Mouse (Mus musculus): ENCODE measurements around the gene Tmtc2.

Gene Tmtc2

DNA sequence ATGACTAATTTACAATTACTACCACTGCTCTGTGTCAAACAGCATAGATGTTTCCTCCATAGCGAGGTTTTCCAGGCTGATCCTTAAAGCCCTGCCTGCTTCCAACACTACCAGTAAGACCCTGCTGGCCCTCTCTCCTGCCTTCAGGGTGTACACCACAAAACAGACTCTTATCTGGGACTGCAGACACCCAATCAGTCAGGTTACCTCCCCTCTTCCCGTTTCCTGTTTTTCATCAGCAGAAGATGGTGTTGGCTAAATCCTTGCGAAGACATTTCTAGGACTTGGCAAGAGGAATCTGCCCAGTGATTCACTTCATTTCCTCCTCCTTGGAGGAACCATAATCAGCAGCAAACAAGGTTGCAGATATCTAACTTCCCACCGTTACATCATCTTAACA lies 73.8 kb downstream of the Tmtc2 start:
- DNase-seq (ENCODE audit: low spot score): peak; percentile 18

GRCm38 (mm10) chr10:105495248-105495647 lies 79.0 kb downstream of the Tmtc2 start:
- no peak for DNase-seq (ENCODE audit: low spot score)

- DNase-seq (ENCODE audit: low spot score): no peak
Measured at GRCm38 (mm10) chr10:105492485-105492884, 81.8 kb downstream of the Tmtc2 start.

- no peak for DNase-seq (ENCODE audit: low spot score)
Measured at GRCm38 (mm10) chr10:105490748-105491147, 83.5 kb downstream of the Tmtc2 start.

DNA sequence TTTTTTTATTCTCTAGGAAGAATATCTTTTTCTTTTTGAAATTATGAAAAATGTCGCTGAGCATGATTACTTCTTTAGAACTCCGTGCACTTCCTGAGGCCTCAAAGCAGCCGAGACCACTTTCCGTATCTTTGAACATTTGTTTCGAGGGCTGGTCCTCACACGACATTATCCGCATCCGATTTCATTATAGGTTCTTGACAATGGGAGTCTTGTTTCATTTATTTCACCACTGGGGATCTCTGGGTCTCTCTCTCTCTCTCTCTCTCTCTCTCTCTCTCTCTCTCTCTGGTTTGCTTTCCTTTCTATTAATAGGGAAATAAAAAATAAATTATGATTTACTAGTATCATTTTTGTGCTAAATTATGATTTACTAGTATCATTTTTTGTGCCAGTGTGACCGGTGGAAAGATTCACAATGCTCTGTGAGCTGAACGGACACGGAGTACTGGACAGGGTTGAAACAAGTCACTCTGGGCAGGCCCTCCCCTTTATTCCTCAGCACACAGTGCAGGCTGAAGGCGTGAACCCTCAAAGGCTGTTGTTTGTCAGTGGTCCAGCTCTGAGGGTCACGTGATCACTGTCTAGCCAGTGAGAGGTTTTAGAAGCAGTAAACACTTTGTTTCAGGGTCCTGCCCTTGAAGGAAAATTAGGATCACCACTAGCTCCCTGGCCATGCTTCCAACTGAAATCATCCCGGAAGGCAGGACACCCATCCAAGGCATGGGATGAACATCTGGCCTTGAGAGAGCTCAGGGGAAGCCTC lies 84.1 kb downstream of the Tmtc2 start:
- no peak for DNase-seq (ENCODE audit: low spot score)

- DNase-seq (ENCODE audit: low spot score): no peak
Measured at GRCm38 (mm10) chr10:105486977-105487376, 87.3 kb downstream of the Tmtc2 start.

GRCm38 (mm10) chr10:105484355-105485094 lies 89.7 kb downstream of the Tmtc2 start:
- DNase-seq (ENCODE audit: low spot score): no peak

GRCm38 (mm10) chr10:105479771-105480170 lies 94.5 kb downstream of the Tmtc2 start:
- DNase-seq (ENCODE audit: low spot score): no peak

- no peak for DNase-seq (ENCODE audit: low spot score)
Measured at GRCm38 (mm10) chr10:105477623-105478238, 96.5 kb downstream of the Tmtc2 start.

GRCm38 (mm10) chr10:105474162-105474830 lies 100.0 kb downstream of the Tmtc2 start:
- no peak for DNase-seq (ENCODE audit: low spot score)

DNA sequence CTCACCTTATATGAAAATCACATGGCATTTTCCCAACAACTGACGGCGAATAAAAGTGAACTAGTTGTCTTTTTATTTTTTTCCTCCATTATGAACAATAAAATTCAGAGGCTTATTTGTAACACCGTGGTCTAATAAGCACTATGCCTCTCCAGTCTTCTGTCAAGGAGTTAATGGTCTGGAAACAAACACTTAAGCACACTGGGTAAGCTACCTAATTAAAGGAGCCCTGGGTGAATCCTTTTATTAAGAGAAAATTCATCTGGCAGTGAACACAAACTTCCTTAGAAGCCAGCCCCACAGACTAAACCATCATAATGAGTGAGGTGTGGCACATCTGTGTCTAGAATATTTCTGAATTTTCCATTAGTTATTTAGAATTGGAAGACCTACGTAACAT lies 109.9 kb downstream of the Tmtc2 start:
- no peak for DNase-seq (ENCODE audit: low spot score)

- no peak for DNase-seq (ENCODE audit: low spot score)
Measured at GRCm38 (mm10) chr10:105453441-105453840, 120.8 kb downstream of the Tmtc2 start.

DNA sequence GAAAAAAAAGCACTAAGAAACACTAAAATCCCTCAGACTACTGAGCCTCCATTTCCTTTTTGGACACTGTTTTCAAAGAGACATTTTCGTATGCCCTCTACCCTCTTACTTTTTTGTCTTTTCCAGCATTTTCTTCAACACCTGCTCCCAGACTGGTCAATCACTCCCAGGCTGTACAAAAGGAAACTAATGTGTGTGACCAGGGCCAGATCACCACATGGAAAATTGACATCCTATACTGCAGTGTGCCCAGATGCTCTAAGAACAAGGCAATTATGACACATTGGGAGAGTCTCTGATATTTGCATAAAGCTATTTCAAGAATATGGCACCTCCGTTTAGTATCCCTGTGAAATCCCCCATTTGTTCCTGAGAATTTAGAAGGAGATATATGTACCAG lies 127.1 kb downstream of the Tmtc2 start:
- no peak for DNase-seq (ENCODE audit: low spot score)

DNA sequence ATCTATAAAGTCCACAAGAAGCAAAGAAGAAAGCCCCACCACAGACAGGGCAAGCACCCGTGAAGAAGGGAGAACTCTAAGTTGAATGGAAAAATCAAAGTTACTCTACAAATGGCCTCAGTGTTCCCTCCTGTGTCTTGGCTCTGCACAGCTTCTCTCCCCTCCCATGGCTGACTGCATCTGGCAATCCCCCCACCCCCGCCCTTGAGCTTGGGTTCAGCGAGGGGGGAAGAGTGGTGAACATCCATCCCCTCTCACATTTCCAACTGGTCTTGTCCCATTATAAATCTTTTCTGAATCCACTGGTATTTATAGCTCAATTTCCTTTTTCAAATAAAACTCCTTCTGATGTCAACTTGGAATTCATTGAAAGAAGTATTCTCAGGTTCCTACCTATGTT lies 129.9 kb downstream of the Tmtc2 start:
- no peak for DNase-seq (ENCODE audit: low spot score)

DNA sequence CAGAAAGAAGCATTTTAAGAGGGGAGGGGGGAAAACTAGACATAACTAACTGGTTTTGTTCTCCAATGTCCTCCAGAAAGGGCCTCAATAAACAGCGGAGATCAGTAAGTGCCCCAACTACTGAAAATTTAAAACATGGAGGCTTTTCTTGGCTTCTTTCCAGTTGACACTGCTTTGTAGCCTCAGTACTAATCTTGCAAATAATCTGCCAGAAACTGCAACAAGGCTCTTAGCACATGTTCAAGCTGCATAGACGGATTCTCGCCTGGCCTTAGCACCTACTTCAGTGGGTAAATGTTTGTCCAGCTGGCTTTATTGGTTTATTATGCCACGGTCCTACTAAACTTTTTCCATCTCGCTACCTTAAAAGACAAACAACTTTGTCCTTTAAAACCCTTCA lies 139.4 kb downstream of the Tmtc2 start:
- no peak for DNase-seq (ENCODE audit: low spot score)

GRCm38 (mm10) chr10:105430885-105431284 lies 143.4 kb downstream of the Tmtc2 start:
- DNase-seq (ENCODE audit: low spot score): no peak

- no peak for DNase-seq (ENCODE audit: low spot score)
Measured at GRCm38 (mm10) chr10:105430232-105430631, 144.0 kb downstream of the Tmtc2 start.

- no peak for DNase-seq (ENCODE audit: low spot score)
Measured at GRCm38 (mm10) chr10:105428080-105428479, 146.2 kb downstream of the Tmtc2 start.

- DNase-seq (ENCODE audit: low spot score): no peak
Measured at GRCm38 (mm10) chr10:105427625-105428024, 146.6 kb downstream of the Tmtc2 start.

GRCm38 (mm10) chr10:105425052-105425451 lies 149.2 kb downstream of the Tmtc2 start:
- no peak for DNase-seq (ENCODE audit: low spot score)

- no peak for DNase-seq (ENCODE audit: low spot score)
Measured at GRCm38 (mm10) chr10:105423187-105423586, 151.1 kb downstream of the Tmtc2 start.

DNA sequence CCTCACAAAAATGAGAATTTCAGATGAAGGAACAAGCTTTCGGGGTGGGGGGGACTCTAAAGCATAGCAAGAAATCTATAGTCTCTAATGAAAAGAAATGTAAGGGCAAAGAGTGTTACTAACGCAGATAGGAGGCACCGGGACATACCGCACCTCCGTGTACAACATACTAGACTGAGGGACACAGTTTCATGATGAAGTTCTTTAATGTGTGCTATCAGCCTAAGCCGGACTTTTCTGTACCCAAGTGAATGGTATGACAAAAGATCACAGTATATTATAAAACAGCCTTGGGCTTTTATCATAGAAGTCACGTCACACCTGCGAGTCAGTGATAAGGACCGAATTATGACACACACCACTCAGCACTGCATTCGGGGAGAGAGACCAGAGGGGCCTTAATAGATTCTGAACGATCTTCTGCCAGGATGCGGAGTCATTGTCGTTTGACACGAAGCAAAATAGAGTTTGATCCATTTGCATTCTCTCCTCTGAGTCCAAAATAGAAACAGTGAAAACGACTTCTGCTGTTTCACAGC lies 156.3 kb downstream of the Tmtc2 start:
- no peak for DNase-seq (ENCODE audit: low spot score)
